Mouse (Mus musculus) lung, postnatal 14 days (tissue): ENCODE data around the gene B4galnt1.

Experiments used
- DNase-seq: peaks from one replicate; pipeline ENCODE4 v3.0.0; 2021

The B4galnt1 gene

DNA sequence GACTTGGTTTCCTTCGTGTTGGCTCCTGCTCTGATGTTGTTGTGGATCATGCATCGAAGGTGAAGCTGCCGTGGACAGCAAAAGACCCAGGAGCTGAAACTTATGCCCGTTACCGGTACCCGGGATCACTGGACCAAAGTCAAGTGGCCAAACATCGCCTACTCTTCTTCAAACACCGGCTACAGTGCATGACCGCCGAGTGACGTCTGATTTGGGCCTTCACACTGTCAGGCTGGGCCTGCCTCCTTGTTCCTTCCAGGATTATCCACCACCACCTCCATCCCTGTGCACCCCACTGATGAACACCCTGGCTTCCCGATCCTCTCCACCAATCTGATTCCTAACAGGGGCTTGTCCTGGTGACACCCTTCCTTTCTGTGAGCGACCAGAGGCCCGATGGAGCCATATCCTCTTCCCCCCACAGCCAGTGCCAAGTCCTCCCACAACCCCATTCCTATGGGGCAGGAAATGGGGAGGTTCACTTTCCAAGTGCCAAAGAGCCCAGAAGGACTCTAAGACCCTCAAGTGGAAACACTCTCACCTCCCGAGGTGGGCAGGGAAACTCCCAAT, 6.7 kb downstream of the B4galnt1 start:
- DNase-seq: no peak

DNA sequence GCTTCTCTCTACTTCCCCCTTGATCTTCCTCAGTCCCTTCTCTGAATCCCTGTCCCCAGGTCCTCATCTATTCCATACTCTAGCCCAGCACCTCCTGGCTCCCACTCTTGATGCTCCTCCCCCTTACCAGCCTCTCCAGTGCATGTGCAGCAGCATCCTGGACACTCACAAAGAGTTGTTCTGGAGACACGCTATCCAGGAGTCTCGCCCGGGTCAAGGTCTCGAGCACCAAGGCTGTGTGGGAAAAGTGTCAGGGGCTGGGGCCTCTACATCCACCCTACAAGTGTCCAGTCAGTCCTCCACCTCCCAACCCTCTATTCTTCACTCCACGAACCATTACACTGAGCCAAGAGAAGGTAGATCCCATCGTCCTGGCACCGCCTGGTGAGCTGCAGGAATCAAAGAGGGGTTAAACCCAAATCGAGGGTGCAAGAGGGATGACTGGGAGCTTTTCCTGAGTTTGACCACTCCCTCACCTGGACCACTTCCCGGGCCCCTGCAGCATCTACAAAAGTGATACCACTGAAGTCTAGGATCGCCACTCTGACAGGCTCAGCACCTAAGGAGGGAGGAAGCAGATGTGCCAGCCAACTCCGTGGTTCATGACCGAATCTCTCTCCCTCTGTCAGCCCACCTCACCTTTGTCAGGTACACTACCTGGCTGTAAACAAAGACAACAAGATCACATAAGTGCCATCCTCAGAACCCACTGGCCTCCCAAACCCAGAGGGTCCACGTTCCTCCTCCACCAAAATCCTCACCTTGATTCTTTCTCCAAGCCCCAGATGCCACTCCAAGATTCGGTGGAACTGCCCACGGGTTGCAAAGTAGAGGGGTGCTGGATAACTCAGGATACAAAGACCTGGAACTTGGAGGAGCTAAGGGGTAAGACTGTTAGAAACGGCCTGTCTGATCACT, 8.4 kb downstream of the B4galnt1 start:
- no peak for DNase-seq

DNA sequence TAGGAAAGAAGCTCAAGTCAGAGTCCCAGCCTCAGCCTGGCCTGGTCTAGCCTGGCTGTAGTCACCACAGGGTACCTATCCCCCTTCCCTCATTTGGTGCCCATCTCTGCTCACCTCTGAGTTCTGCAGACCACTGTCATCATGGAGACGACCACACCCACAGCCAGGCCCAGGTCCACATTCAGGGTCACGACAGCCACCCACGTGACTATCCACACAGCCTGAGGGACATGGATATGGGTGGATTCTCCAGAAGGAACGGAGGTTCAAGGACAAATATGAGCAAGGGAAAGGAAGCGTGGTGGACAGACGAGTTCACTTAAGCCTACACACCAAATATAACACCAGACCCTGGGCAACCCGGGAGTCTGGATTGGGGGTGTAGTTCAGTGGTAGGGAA, 9.1 kb downstream of the B4galnt1 start:
- DNase-seq: no peak

- DNase-seq: no peak
Observed at GRCm38 (mm10) chr10:127176228-127176627, 11.2 kb downstream of the B4galnt1 start.

DNA sequence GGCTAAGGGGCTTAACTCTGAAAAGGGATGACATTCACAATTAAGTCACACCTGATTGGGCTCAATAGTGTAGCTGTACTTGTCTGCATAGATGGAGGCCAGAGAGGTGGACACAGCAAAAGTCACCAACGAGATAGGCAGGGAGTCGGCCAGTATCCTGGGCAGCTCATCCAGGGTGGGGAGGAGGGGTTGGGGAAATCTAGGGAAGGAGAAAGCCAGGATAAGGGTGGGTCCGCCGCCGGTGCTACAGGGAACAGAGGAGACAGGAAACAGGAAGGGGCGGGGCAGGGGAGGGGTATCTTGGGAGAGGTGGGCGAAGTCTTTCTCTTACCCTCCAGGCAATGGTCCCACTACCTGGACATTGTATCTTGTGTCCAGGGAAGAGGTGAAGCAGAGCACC, 11.7 kb downstream of the B4galnt1 start:
- no peak for DNase-seq

- no peak for DNase-seq
Observed at GRCm38 (mm10) chr10:127177235-127177634, 12.2 kb downstream of the B4galnt1 start.

- peak; percentile 82 for DNase-seq
Observed at GRCm38 (mm10) chr10:127177719-127178118, 12.7 kb downstream of the B4galnt1 start.

DNA sequence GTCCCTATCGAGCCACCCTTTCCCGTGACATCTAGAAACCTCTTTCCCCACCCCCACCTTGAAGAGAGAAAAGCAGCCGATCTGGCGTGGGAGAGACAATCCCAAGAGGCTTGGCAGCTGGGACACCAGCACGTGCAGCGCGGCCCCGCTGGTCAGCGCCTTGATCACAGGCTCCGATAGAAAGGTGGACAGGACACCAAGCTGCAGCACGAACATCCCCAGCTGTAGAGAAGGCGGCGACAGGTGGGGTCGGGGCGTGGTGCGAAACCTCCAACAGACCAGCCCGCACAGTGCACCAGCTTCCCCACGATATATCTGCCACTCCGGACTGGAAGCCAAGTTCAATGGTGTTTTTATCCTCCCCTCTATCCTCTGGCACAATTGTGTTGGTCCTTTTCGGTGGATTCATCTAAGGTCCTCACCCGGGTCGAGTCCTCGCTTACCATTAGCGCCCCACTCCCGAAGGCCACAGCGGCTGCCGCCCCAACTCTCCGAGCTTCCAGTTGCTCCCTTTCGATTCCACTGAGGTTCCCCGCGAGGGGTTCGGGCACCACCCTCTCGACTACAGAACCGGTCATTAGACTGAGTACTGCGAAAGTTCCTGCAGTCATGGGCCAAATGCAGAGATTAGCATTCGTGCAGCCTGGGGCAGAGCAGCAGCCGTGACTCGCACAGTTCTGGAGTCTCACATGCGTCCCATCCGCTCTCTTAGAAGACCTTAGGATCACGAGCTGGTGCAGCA, 13.4 kb downstream of the B4galnt1 start:
- no peak for DNase-seq

DNA sequence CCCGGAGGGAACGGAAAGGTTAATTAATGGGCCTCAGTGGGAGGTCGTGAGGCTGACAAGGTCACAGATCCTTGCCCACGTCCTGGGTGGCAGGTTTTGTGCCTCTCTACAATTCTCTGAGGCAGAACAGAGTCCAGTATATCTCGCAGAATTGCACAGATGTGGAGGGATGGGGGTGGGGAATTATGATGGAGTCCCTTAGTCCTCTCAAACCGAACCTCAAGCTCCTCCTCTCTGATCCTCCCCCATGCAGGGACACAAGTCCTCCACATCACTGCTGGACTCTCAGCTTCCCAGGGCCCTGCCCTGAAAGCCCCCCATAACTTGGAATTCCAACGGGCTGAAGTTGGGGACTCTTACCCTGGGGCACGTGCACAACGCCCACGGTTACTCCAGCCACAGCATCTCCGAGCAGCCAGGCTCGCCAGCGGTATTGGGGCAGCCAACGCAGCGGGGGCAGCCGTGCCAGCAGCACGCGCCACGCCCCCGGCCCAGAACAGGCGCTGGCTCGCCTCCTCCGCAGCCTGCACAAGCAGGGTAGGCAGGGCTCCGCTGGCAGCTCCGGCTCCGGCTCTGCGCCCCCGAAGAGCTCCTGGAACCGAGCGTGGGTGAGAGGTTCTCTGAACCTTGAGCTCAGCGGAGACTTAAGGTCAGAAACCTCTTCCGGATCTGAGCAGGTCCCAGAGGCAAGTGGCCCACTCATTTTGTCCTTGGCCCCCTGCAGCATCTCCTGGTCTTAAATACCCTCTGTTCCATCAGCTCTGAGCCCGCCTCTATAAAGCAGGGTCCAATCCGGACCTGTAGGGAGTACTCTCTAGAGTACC, 15.1 kb downstream of the B4galnt1 start, which contains the start of gene Slc26a10:
TSS of gene Slc26a10 (minus strand) at position 775 of the 824 bp plus-strand sequence.
- no peak for DNase-seq

GRCm38 (mm10) chr10:127180695-127181047, 15.6 kb downstream of the B4galnt1 start:
- no peak for DNase-seq

GRCm38 (mm10) chr10:127181566-127181965, 16.5 kb downstream of the B4galnt1 start:
- no peak for DNase-seq

DNA sequence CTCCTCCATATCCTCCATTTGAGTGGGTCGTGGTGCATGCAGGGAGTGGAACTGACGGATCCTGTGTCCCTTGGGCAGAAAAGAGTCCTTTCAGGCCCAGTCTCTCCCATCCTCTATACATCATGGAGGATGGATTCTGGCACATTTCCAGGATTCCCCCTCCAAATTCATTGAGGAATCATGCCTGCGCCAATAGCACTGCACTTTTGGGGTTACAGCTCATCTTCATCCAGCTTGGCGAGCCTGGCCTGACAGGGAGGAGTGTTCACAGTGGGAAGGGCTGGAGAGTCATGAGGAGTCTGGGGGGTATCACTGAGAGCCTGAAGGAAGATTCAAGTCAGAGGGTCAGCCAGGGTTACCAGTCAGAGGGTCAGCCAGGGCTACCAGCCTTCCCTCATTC, 17.6 kb downstream of the B4galnt1 start:
- DNase-seq: no peak

DNA sequence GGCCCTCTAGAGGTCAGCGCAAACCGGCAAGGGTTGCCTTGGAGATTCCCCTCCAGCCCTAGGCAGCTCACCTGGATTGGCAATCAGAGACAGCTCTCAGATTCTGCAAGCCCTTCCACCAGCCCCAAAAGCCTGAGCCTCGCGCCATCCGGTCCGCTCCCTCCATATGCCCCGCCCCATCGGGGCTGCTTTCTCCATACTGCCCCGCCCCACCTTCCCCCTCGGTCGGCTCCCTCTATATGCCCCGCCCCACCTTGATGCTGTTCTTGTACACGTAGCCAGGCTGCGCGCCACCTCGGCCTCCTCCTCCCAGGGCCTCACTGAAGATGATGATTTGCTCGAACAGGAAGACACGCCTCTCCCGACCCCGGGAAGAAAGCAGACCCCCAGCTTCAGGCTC, 18.7 kb downstream of the B4galnt1 start:
- no peak for DNase-seq

DNA sequence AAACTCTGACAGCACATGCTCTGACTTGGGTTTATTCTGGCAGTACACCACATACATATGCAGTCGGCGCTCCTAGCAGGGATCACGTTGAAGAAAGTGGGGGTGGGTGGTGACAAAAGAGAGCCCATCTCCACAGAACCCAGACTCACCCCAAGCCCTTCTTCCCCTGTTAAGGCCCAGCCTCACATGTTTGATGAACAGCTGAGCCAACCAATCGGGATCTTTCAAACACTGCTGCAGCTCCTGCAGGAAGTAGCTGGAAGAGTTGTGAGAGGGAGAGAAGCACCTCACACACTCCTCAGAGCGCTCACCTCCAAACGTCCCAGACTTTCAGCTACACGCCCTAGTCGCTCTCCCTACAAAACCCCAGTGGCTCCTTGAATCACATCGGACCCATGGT, 20.1 kb downstream of the B4galnt1 start:
- no peak for DNase-seq

DNA sequence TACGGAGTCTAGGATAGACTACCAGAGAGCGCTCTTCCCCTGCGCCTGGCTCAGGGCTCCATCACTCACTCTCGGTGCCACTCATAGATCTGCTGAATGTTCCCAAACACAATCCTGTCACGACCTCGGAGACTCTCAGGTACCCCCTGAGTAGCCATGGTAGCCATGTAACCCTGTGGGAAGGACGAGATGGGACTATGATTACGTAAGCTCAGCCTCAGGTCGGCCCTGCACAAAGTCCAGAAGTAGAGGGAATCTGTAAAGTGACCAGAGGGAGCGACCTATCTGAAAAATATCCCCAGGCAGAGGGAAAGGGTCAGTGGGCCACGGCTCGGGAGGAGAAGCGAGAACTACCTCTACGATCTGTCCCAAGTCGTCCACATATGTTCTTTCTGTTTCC, 20.5 kb downstream of the B4galnt1 start:
- no peak for DNase-seq

- DNase-seq: no peak
Observed at GRCm38 (mm10) chr10:127186451-127186850, 21.4 kb downstream of the B4galnt1 start.

DNA sequence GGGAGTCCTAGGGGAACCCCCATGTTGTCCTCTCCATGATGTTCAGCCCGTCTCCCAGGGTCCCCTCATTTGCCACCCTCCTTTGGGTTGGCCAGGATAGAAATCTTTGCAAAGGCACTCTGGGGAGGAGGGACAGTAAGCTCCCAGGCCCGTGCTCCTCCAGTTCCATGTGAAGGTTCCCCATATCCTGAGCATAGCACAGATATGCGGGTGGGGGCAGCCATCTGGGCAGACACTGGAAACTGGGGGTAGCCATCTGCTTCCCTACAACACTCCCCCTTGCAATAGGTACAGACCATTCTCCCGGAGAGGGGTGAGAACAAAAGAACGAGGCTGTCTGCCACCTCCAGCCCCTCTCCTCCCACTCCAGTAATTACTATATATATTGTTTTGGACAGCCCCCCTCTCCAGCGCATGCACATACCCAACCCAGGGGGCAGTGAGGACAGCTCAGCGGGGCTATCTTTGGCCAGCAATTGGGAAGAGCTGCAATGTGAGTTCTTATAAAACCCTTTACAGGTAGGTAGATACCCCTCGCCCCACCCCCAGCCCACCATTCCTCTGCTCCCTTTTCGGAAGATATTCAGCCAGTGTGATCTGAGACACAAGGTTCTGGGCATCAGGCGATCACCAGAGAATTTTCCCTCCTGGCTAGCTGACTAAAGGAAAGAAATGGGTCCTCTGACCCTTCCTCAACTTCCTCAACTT, 22.5 kb downstream of the B4galnt1 start:
- DNase-seq: no peak

GRCm38 (mm10) chr10:127188079-127188453, 23.0 kb downstream of the B4galnt1 start:
- DNase-seq: no peak

- peak; percentile 52 for DNase-seq
Observed at GRCm38 (mm10) chr10:127188465-127189115, 23.6 kb downstream of the B4galnt1 start.

DNA sequence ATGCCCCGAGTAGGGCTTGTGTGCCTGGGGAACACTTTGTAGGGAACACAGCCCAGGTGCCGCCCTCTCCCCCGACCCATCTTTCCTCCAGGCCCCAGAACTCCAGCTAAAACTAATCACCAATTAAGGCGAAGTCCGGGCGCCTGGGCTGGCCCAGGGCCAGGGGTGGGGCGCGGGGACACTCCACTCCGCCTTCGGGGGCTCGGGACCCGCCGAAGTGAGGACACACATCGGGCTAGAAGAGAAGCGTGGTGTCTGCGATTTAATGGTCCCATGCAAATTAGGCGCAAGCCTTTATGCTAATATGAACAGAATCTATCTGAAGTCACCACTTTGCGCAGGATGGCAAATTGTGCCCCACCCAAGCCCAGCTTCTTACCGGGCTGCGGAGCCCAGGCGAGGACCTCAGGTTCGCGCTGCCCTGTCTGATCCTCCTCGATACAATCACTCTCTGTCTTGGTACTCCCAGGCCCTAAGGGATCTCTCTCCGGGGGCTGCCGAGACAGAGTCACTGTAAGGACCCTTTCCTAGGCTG, 24.2 kb downstream of the B4galnt1 start:
- DNase-seq: peak; percentile 61

- DNase-seq: peak; percentile 67
Observed at GRCm38 (mm10) chr10:127189651-127190381, 24.8 kb downstream of the B4galnt1 start, which contains the start of gene Arhgef25. Gene Arhgef25 (minus strand): TSS chr10:127190083.
